Comparison of ENCODE assay signal across 8 mouse cellular contexts in the genomic region with DNA sequence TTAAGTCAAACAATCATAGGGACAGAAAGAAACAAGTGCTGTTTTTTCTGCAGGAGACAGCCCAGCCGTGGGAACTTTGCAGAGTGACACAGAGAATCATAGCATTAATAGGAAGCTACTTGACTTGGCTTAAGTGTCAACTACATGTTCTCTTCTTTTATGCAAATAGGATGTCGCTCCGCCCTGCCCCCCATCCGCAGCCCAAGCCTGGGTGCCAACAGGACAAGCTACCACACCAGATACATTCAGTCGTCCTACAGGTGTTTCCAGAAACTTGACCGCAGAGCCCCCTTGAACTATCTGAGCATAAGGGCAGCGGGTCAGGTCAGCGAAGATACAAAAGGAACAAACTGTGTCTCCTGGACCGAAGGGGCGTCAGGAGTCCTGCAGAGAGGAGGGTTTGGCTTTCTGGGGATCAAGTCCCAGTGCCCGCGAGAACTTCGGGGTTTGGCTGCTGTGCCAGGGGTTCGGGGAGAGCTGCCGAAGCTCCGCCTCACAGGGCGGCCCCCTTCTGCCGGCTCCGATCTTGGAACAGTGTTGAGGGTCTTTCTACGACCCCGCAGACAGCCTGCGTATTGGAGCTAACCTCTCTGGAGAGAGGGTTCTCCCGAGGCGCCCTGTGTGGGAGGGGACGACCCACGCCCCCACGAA. TPM values are rescaled to one million over a fixed set of nuclear protein-coding genes. Genes with fewer than 3 reads are reported as not detected.
DNase-seq lines count a peak whose midpoint lies in the region; ATAC-seq and TF ChIP-seq lines count a peak whose summit lies in the region.

No protein-coding gene starts in this region.

- no peak for TF ChIP-seq CTCF in cerebellum, adult 2 months (IDR thresholded peaks at IDR 0.05; ENCODE audit: borderline replicate concordance, insufficient read depth, low read depth, low read length)
- TF ChIP-seq CTCF in left cerebral cortex, adult 2 months (IDR thresholded peaks at IDR 0.05): no peak

- H3K27me3 ChIP-seq in cerebellum, adult 2 months (ENCODE audit: control insufficient read depth, insufficient read depth, low read length): no peaks in the 10 kb centered on the region
- H3K27me3 ChIP-seq in forebrain, embryonic 10.5 days (ENCODE audit: poor library complexity, severe bottlenecking): no peaks in the 10 kb centered on the region

- 0% methylated on average over 27 of the region's 27 CpGs for WGBS in cerebellum, adult 2 months
- under 1% methylated on average over 27 of the region's 27 CpGs for WGBS in forebrain, embryonic 10.5 days
- under 1% methylated on average over 25 of the region's 27 CpGs for WGBS in macrophage (ENCODE audit: missing documents)

- H3K4me3 ChIP-seq in cerebellum, adult 2 months (replicated peaks; ENCODE audit: insufficient read depth, low read depth, low read length): peak overlapping the region; percentile 63
- peak overlapping the region; percentile 78 for H3K4me3 ChIP-seq in forebrain, embryonic 10.5 days
- H3K4me3 ChIP-seq in left cerebral cortex, adult 2 months: peak overlapping the region; percentile 81
- H3K4me3 ChIP-seq in macrophage (ENCODE audit: inconsistent target): peak overlapping the region; percentile 79

- no peak for TF ChIP-seq POLR2A in cerebellum, adult 2 months (IDR thresholded peaks at IDR 0.05; ENCODE audit: borderline replicate concordance, insufficient read depth, low read length)

- H3K4me1 ChIP-seq in cerebellum, adult 2 months (ENCODE audit: control insufficient read depth, insufficient read depth, low read length): peaks cover 3% of the 10 kb centered on the region; the same call in 1 of the 2 replicates
- peaks cover 18% of the 10 kb centered on the region for H3K4me1 ChIP-seq in forebrain, embryonic 10.5 days

- H3K9me3 ChIP-seq in forebrain, embryonic 10.5 days: no peaks in the 10 kb centered on the region

- ATAC-seq in hematopoietic stem cell, adult 5-6 weeks (replicated peaks in 1 of 2; ENCODE audit: insufficient read depth in 1 of 2, low FRiP score in 2 of 2, low TSS enrichment in 1 of 2, low read depth in 1 of 2, poor library complexity in 2 of 2, severe bottlenecking in 2 of 2): peak; percentile 33 to 46

- intact Hi-C loops in left cerebral cortex, adult 2 months (cut with DNase I): no loop called here

- H3K79me2 ChIP-seq in macrophage (ENCODE audit: inconsistent target): peaks cover 43% of the 10 kb centered on the region

- peak in 1 of 2 experiments; percentile 37 for DNase-seq in cerebellum, adult 2 months
- DNase-seq in cerebellum, adult 9-11 months: no peak
- DNase-seq in adrenal gland, postnatal 36 days: peak; percentile 64 to 82
- no peak for DNase-seq in forebrain, embryonic 10.5 days (ENCODE audit: extremely low spot score, low spot score)
- DNase-seq in left cerebral cortex, adult 2 months (ENCODE audit: extremely low spot score in 1 of 2, low spot score in 2 of 2): peak in 1 of 2 experiments; percentile 35
- peak; percentile 84 for DNase-seq in spleen, adult 18-20 months

- H3K27ac ChIP-seq in cerebellum, adult 2 months (ENCODE audit: insufficient read depth, low read length): peak overlapping the region; percentile 3; the same call in 1 of the 2 replicates
- H3K27ac ChIP-seq in forebrain, embryonic 10.5 days: peak overlapping the region; percentile 88
- peak overlapping the region; percentile 94 for H3K27ac ChIP-seq in left cerebral cortex, adult 2 months
- peak overlapping the region; percentile 94 for H3K27ac ChIP-seq in macrophage

- no peaks in the 10 kb centered on the region for H3K36me3 ChIP-seq in forebrain, embryonic 10.5 days (replicated peaks)
- H3K36me3 ChIP-seq in macrophage (ENCODE audit: inconsistent target): no peaks in the 10 kb centered on the region

RNA-seq across cellular contexts. Expression of a gene that starts 0.5 kb away (rescaled TPM):
- polyA plus RNA-seq in cerebellum, adult 2 months (2012; rRNA removed): 17.6 and 18.0 TPM in 2 replicates
- total RNA-seq in adrenal gland, postnatal 36 days (2021): 10 to 100 TPM; 36.3 to 51.6 TPM
- polyA plus RNA-seq in forebrain, embryonic 10.5 days (2016; fragmentation: Nextera tagmentation; extraction: Ambion mirVana): 10.2 and 11.1 TPM in 2 replicates
- 10.6 and 24.7 TPM in 2 replicates for total RNA-seq in hematopoietic stem cell, adult 5-6 weeks (2017)
- 10 to 100 TPM; 29.4 to 30.2 TPM for total RNA-seq in left cerebral cortex, adult 2 months (2021)
- 100 to 1,000 TPM in 20 of 26 experiments, 10 to 100 TPM in 6; 74.3 to 258 (median 164) TPM for total RNA-seq in macrophage (2018; cell fraction: chromatin; rRNA removed)
- total RNA-seq in macrophage (2018; cell fraction: cytosol; rRNA removed): 10 to 100 TPM in 22 of 26 experiments, 1 to 10 TPM in 4; 6.9 to 26.7 (median 14.4) TPM
- 100 to 1,000 TPM in 1 of 26 experiments, 10 to 100 TPM in 25; 29.2 to 106 (median 71.1) TPM for total RNA-seq in macrophage (2018; cell fraction: nucleus; rRNA removed)
- polyA plus RNA-seq in macrophage (2018): 10.0 to 13.5 TPM (median 12.8 TPM) in 3 replicates

RNA-seq across cellular contexts. Expression of a gene that starts 10.6 kb away (rescaled TPM):
- not detected in 2 replicates for polyA plus RNA-seq in cerebellum, adult 2 months (2012; rRNA removed)
- under 1 TPM in 1 of 2 experiments, not detected in 1; 0.10 TPM for total RNA-seq in adrenal gland, postnatal 36 days (2021)
- polyA plus RNA-seq in forebrain, embryonic 10.5 days (2016; fragmentation: Nextera tagmentation; extraction: Ambion mirVana): 0.02 and 0.04 TPM in 2 replicates
- total RNA-seq in hematopoietic stem cell, adult 5-6 weeks (2017): 0.25 and 0.38 TPM in 2 replicates
- not detected for total RNA-seq in left cerebral cortex, adult 2 months (2021)
- under 1 TPM in 3 of 26 experiments, not detected in 23; 0.17 to 0.25 (median 0.18) TPM for total RNA-seq in macrophage (2018; cell fraction: chromatin; rRNA removed)
- under 1 TPM in 15 of 26 experiments, not detected in 11; 0.03 to 0.10 (median 0.05) TPM for total RNA-seq in macrophage (2018; cell fraction: cytosol; rRNA removed)
- total RNA-seq in macrophage (2018; cell fraction: nucleus; rRNA removed): under 1 TPM in 11 of 26 experiments, not detected in 15; 0.06 to 0.60 (median 0.17) TPM
- polyA plus RNA-seq in macrophage (2018): 0.06 TPM in 1 of 3 replicates, not detected in the others

RNA-seq across cellular contexts. Expression of a gene that starts 44.9 kb away (rescaled TPM):
- polyA plus RNA-seq in cerebellum, adult 2 months (2012; rRNA removed): 0.06 and 0.07 TPM in 2 replicates
- total RNA-seq in adrenal gland, postnatal 36 days (2021): under 1 TPM in 1 of 2 experiments, not detected in 1; 0.17 TPM
- 0.07 and 0.14 TPM in 2 replicates for polyA plus RNA-seq in forebrain, embryonic 10.5 days (2016; fragmentation: Nextera tagmentation; extraction: Ambion mirVana)
- total RNA-seq in hematopoietic stem cell, adult 5-6 weeks (2017): 2.9 and 3.4 TPM in 2 replicates
- not detected for total RNA-seq in left cerebral cortex, adult 2 months (2021)
- total RNA-seq in macrophage (2018; cell fraction: chromatin; rRNA removed): under 1 TPM in 1 of 26 experiments, not detected in 25; 0.33 TPM
- total RNA-seq in macrophage (2018; cell fraction: cytosol; rRNA removed): under 1 TPM in 10 of 26 experiments, not detected in 16; 0.06 to 0.28 (median 0.10) TPM
- under 1 TPM in 2 of 26 experiments, not detected in 24; 0.28 to 0.42 TPM for total RNA-seq in macrophage (2018; cell fraction: nucleus; rRNA removed)
- 0.09 TPM in 1 of 3 replicates, not detected in the others for polyA plus RNA-seq in macrophage (2018)

Comparison
In these comparisons a context has a peak if more than half of its experiments do, and no peak if none do; other contexts are left out.
1. DNase-seq: peak in adrenal gland, postnatal 36 days (2 of 2) and spleen, adult 18-20 months (2 of 2); none in cerebellum, adult 9-11 months (single experiment) and forebrain, embryonic 10.5 days (single experiment).
2. H3K27ac ChIP-seq: peak in every context shown above with its lines; median percentile 94 in left cerebral cortex, adult 2 months; 94 in macrophage; 88 in forebrain, embryonic 10.5 days; 3 in cerebellum, adult 2 months.
3. Peak in every context shown above with its lines, with median percentiles within 50 percentile points of each other: H3K4me3 ChIP-seq.